In genomic region chr2:10284636-10285270, GRCm38 (mm10) we compare ENCODE assay signal across 9 mouse cellular contexts.
DNase-seq lines count a peak whose midpoint lies in the region; ATAC-seq and TF ChIP-seq lines count a peak whose summit lies in the region.
"Had no signal": no experiment of that assay in that cellular context is flagged by ENCODE, and none has a peak within 500 bp of the region (broad histone marks: within the 10 kb centered on the region; RNA-seq: fewer than 3 reads in every experiment).

No protein-coding gene starts in this region.

- TF ChIP-seq EP300 in heart, adult 2 months (IDR thresholded peaks at IDR 0.05; ENCODE audit: insufficient read depth, low read depth, low read length) = no peak

- H3K9ac ChIP-seq in heart, adult 2 months (ENCODE audit: low read depth, low read length) = no peak overlapping the region
- no peak overlapping the region for H3K9ac ChIP-seq in kidney, embryonic 15.5 days
- H3K9ac ChIP-seq in midbrain, embryonic 14.5 days (replicated peaks; ENCODE audit: low read length) = no peak overlapping the region
- H3K9ac ChIP-seq: embryonic facial prominence, embryonic 12.5 days had no signal

- H3K4me1 ChIP-seq in cerebellum, adult 2 months (ENCODE audit: control insufficient read depth, insufficient read depth, low read length) = no peaks in the 10 kb centered on the region
- no peaks in the 10 kb centered on the region for H3K4me1 ChIP-seq in heart, adult 2 months (ENCODE audit: control insufficient read depth, insufficient read depth, low read length)
- 0 out of 2 replicates have a peak, but pooled peaks cover 11% of the 10 kb centered on the region for H3K4me1 ChIP-seq in kidney, embryonic 15.5 days
- 0 out of 2 replicates have a peak, but pooled peaks cover 4% of the 10 kb centered on the region for H3K4me1 ChIP-seq in midbrain, embryonic 14.5 days (ENCODE audit: control insufficient read depth, insufficient read depth, low read length)

- no peak overlapping the region for H3K4me3 ChIP-seq in cerebellum, adult 2 months (replicated peaks; ENCODE audit: insufficient read depth, low read depth, low read length)
- H3K4me3 ChIP-seq in heart, adult 2 months = no peak overlapping the region
- H3K4me3 ChIP-seq in kidney, embryonic 15.5 days (replicated peaks) = no peak overlapping the region
- H3K4me3 ChIP-seq in midbrain, embryonic 14.5 days (replicated peaks; ENCODE audit: low read depth, low read length) = no peak overlapping the region
- H3K4me3 ChIP-seq: embryonic facial prominence, embryonic 12.5 days had no signal

- TF ChIP-seq CTCF in cerebellum, adult 2 months (IDR thresholded peaks at IDR 0.05; ENCODE audit: borderline replicate concordance, insufficient read depth, low read depth, low read length) = 0 out of 2 replicates have a peak, but pooled peaks have one; percentile 10
- TF ChIP-seq CTCF in heart, adult 2 months (IDR thresholded peaks at IDR 0.05) = peak; percentile 48

- H3K9me3 ChIP-seq in kidney, embryonic 15.5 days (replicated peaks) = no peaks in the 10 kb centered on the region
- H3K9me3 ChIP-seq in midbrain, embryonic 14.5 days (ENCODE audit: control insufficient read depth, low read length) = no peaks in the 10 kb centered on the region
- H3K9me3 ChIP-seq: embryonic facial prominence, embryonic 12.5 days had no signal

- no peaks in the 10 kb centered on the region for H3K27me3 ChIP-seq in cerebellum, adult 2 months (ENCODE audit: control insufficient read depth, insufficient read depth, low read length)
- H3K27me3 ChIP-seq in heart, adult 2 months (ENCODE audit: control insufficient read depth, insufficient read depth, low read length) = peaks cover 1% of the 10 kb centered on the region; the same call in 1 of the 2 replicates
- H3K27me3 ChIP-seq in kidney, embryonic 15.5 days = peaks cover 28% of the 10 kb centered on the region
- H3K27me3 ChIP-seq in midbrain, embryonic 14.5 days (ENCODE audit: control insufficient read depth, insufficient read depth, low read length) = peaks cover 34% of the 10 kb centered on the region

- no peak overlapping the region for H3K27ac ChIP-seq in cerebellum, adult 2 months (ENCODE audit: insufficient read depth, low read length)
- H3K27ac ChIP-seq in heart, adult 2 months = no peak overlapping the region
- no peak overlapping the region for H3K27ac ChIP-seq in kidney, embryonic 15.5 days
- H3K27ac ChIP-seq in midbrain, embryonic 14.5 days (replicated peaks; ENCODE audit: low read depth, low read length) = no peak overlapping the region
- H3K27ac ChIP-seq: embryonic facial prominence, embryonic 12.5 days had no signal

- no peak for DNase-seq in cerebellum, adult 2 months
- peak; percentile 10 for DNase-seq in thymus, postnatal 14 days
- DNase-seq in thymus, postnatal 25 days = no peak
- peak in 1 of 2 experiments; percentile 38 for DNase-seq in heart, adult 2 months
- peak; percentile 67 for DNase-seq in midbrain, embryonic 14.5 days
- no peak for DNase-seq in c-Kit-positive CD71-positive TER-119-positive erythroid progenitor cells, embryonic 14.5 days (ENCODE audit: low spot score)

- no peak for TF ChIP-seq POLR2A in cerebellum, adult 2 months (IDR thresholded peaks at IDR 0.05; ENCODE audit: borderline replicate concordance, insufficient read depth, low read length)
- no peak for TF ChIP-seq POLR2A in heart, adult 2 months (IDR thresholded peaks at IDR 0.05; ENCODE audit: insufficient read depth, low read depth, low read length)

- H3K36me3 ChIP-seq in heart, adult 2 months (ENCODE audit: control insufficient read depth, insufficient read depth, low read length) = no peaks in the 10 kb centered on the region
- H3K36me3 ChIP-seq in kidney, embryonic 15.5 days = no peaks in the 10 kb centered on the region
- no peaks in the 10 kb centered on the region for H3K36me3 ChIP-seq in midbrain, embryonic 14.5 days (ENCODE audit: control insufficient read depth, insufficient read depth, low read length)
- H3K36me3 ChIP-seq: embryonic facial prominence, embryonic 12.5 days had no signal

- ATAC-seq in cerebellum, adult (ENCODE audit: insufficient number of reproducible peaks, low FRiP score, low TSS enrichment) = no peak
- peak; percentile 36 for ATAC-seq in kidney, embryonic 15.5 days (replicated peaks; ENCODE audit: low FRiP score)
- no peak for ATAC-seq in midbrain, embryonic 14.5 days (ENCODE audit: low FRiP score, low TSS enrichment)

- WGBS in cerebellum, adult 2 months = 41% methylated on average over 10 of the region's 10 CpGs
- WGBS in heart, adult 2 months = 15% methylated on average over 10 of the region's 10 CpGs
- 11% methylated on average over 10 of the region's 10 CpGs for WGBS in kidney, embryonic 15.5 days
- WGBS in midbrain, embryonic 14.5 days = 2% methylated on average over 10 of the region's 10 CpGs

- intact Hi-C loops in heart, adult 2 months (cut with DNase I) = no loop called here

- H3K79me2 ChIP-seq in heart, adult 2 months (replicated peaks; ENCODE audit: control insufficient read depth, insufficient read depth, low read length) = no peaks in the 10 kb centered on the region

- H3K4me2 ChIP-seq in kidney, embryonic 15.5 days = no peak overlapping the region
- H3K4me2 ChIP-seq in midbrain, embryonic 14.5 days (ENCODE audit: low read length) = no peak overlapping the region
- H3K4me2 ChIP-seq: embryonic facial prominence, embryonic 12.5 days had no signal

Comparison
In these comparisons a context has a peak if more than half of its experiments do, and no peak if none do; other contexts are left out.
1. DNase-seq: peak in thymus, postnatal 14 days (single experiment) and midbrain, embryonic 14.5 days (single experiment); none in cerebellum, adult 2 months (0 of 2), thymus, postnatal 25 days (single experiment) and c-Kit-positive CD71-positive TER-119-positive erythroid progenitor cells, embryonic 14.5 days (single experiment).